Mouse (Mus musculus) midbrain, postnatal 0 days (tissue): ENCODE measurements around the gene Pcx. TPM values are rescaled to one million over a fixed set of nuclear protein-coding genes. Genes with fewer than 3 reads are reported as not detected.

Experiments used
- ATAC-seq: fragments of 200-750 bp; cut with Nextera tagmentation; 2 replicates; pipeline ENCODE4 v1.8.0; 2017; ENCODE audit warnings: moderate number of reproducible peaks, mild to moderate bottlenecking, moderate TSS enrichment, moderate library complexity; ENCODE audit not compliant: low FRiP score
- DNase-seq: peaks from one replicate; pipeline ENCODE4 v3.0.0-alpha.2; 2015; ENCODE audit warnings: low spot score
- H3K27ac ChIP-seq: fragments of 300-500 bp; sonication (generic); 2 replicates; pipeline ENCODE4 v1.5.1; 2014; ENCODE audit warnings: low read depth, mild to moderate bottlenecking, low read length, mixed read lengths
- H3K27me3 ChIP-seq: fragments of 300-500 bp; sonication (generic); 2 replicates; pipeline ENCODE4 v1.6.1; 2014; ENCODE audit warnings: low read length, control low read depth, mixed read lengths; ENCODE audit not compliant: insufficient read depth
- H3K36me3 ChIP-seq: fragments of 300-500 bp; sonication (generic); 2 replicates; pipeline ENCODE4 v1.6.1; 2014; ENCODE audit warnings: low read length, control low read depth, mixed read lengths; ENCODE audit not compliant: insufficient read depth
- H3K4me1 ChIP-seq: fragments of 300-500 bp; sonication (generic); 2 replicates; pipeline ENCODE4 v1.6.1; 2014; ENCODE audit warnings: mild to moderate bottlenecking, control low read depth, antibody characterized with exemption, low read length, mixed read lengths; ENCODE audit not compliant: insufficient read depth
- H3K4me2 ChIP-seq: fragments of 300-500 bp; sonication (generic); 2 replicates; pipeline ENCODE4 v1.6.1; 2014; ENCODE audit warnings: low read depth, mild to moderate bottlenecking, low read length, mixed read lengths; ENCODE audit not compliant: poor library complexity, severe bottlenecking
- H3K4me3 ChIP-seq: fragments of 300-500 bp; sonication (generic); 2 replicates; pipeline ENCODE4 v1.5.1; 2014; ENCODE audit warnings: low read depth, mild to moderate bottlenecking, low read length, moderate library complexity
- H3K9ac ChIP-seq: fragments of 300-500 bp; sonication (generic); replicated peaks from 2 replicates; pipeline ENCODE4 v1.6.1; 2014; ENCODE audit warnings: mild to moderate bottlenecking, low read length, moderate library complexity, mixed read lengths; ENCODE audit not compliant: poor library complexity, severe bottlenecking
- H3K9me3 ChIP-seq: fragments of 300-500 bp; sonication (generic); 2 replicates; pipeline ENCODE4 v1.6.1; 2016; ENCODE audit warnings: low read length, control low read depth
- CTCF ChIP-seq: IDR thresholded peaks from 2 replicates; pipeline ENCODE4 v1.5.1; 2016; ENCODE audit warnings: antibody characterized with exemption, mild to moderate bottlenecking
- WGBS: fragments of 180-500 bp; shearing (Covaris S2); extraction: QIAGEN DNeasy Blood & Tissue Kit; methylation state at CpG from one replicate; pipeline ENCODE4 v1.1.7; 2014; 5-methylcytosine and 5-hydroxymethylcytosine counted together
- polyA plus RNA-seq: library from polyadenylated mRNA; unstranded; fragments of >200 nt; fragmentation: Nextera tagmentation; extraction: Ambion mirVana; gene quantifications from 2 replicates; pipeline ENCODE4 v1.2.1, GENCODE M21; 2015
- total RNA-seq: library from RNA; depleted of rRNA; stranded (reverse); fragments of >200 nt; gene quantifications from 2 replicates; pipeline ENCODE4 v1.2.3, GENCODE M21; 2014

The Pcx gene
- total and polyA plus RNA-seq, 2 experiments from 2014 or later, result 32.0 to 57.8 TPM

DNA sequence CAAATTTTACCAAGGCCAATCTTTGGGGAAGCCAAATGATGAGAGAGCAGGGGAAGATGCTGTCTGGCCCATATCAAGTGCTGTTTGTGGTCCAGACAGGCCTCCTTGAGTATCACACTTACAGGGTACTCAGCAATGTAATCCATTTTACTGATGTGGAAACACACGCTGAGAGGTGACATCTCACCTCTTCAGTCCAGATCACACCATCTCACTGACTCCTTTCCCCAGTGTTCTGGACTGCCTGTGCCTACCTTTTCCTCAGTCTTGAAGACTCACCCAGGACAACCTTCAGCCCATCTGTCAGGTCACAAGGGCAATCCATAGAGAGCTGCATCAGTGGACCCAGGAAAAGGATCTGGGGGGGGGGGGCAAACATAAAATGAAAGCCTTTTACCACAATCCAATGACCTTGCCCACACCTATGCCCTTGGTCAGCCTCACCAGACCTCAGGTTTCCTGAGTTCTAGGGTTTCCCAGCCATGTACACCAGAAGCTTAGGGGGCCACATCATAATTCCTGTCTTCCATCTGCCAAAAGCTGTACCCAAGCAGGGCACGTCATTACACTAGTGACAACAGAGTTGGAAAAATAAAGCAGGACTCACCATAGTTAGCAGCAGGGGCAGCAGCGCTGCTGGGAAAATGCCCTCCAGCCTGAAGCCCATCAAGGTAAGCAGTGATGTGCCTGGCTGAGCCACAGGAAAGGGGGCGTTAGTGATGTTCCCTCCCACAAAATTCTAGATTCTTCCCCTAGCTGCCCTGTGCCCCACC, 114.3 kb downstream of the Pcx start:
- Histone ChIP-seq H3K4me3 (peak overlapping the region; percentile 86), H3K9me3 (no peaks in the 10 kb centered on the region), H3K9ac (peak overlapping the region; percentile 78), H3K27me3 (no peaks in the 10 kb centered on the region), H3K4me1 (peaks cover 5% of the 10 kb centered on the region; the same call in 1 of the 2 replicates), H3K27ac (peak overlapping the region; percentile 89), H3K4me2 (peak overlapping the region; percentile 84), H3K36me3 (peaks cover 25% of the 10 kb centered on the region)
- 32% methylated on average over 4 of the region's 4 CpGs for WGBS
- no peak for TF ChIP-seq CTCF
- ATAC-seq (peak; percentile 2; the same call in 1 of the 2 replicates), DNase-seq (no peak)

DNA sequence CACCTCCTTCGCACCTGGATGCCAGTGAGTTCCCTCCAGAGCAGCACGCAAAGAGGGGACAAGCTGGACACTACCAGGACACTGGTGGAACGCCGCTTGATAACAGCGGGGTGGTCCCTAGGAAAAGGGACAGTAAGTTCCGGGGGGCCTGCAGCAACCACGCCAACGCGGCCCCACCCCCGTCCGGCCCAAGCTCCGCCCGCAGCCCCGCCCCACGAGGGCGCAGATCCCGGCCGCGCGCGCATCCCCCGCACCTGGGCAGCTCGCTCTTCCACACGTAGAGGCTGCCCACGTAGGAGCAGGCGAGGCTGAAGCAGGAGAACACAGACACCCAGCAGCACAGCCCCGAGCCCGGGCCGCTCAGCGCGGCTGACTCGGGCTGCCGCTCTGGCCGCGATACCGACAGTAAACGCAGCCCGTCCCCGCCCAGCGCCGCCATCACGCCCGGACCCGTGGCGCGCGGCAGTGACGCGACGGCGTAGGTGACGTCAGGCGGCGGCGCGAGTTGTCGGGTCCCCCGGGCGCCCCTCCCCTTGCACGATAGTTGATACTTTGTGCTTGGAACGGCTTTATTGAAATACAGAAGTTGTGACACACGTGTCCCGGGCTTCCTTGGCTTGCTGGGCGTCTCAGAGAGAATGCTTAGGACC, 115.0 kb downstream of the Pcx start, which contains the start of gene Rce1:
TSS of gene Rce1 (minus strand) at position 463 of the 650 bp plus-strand sequence.
- no peak for TF ChIP-seq CTCF
- H3K27ac ChIP-seq, result peak within 1 kb of the TSS; percentile 89
- no peaks in the 10 kb centered on the region for H3K9me3 ChIP-seq
- DNase-seq (peak; percentile 92), ATAC-seq (peak; percentile 87)
- under 1% methylated on average over 63 of the region's 64 CpGs for WGBS
- peaks cover 5% of the 10 kb centered on the region; the same call in 1 of the 2 replicates for H3K4me1 ChIP-seq
- H3K27me3 ChIP-seq, result no peaks in the 10 kb centered on the region
- H3K36me3 ChIP-seq, result peaks cover 25% of the 10 kb centered on the region
- peak within 1 kb of the TSS; percentile 78 for H3K9ac ChIP-seq
- H3K4me3 ChIP-seq, result peak within 1 kb of the TSS; percentile 86
- peak within 1 kb of the TSS; percentile 84 for H3K4me2 ChIP-seq

DNA sequence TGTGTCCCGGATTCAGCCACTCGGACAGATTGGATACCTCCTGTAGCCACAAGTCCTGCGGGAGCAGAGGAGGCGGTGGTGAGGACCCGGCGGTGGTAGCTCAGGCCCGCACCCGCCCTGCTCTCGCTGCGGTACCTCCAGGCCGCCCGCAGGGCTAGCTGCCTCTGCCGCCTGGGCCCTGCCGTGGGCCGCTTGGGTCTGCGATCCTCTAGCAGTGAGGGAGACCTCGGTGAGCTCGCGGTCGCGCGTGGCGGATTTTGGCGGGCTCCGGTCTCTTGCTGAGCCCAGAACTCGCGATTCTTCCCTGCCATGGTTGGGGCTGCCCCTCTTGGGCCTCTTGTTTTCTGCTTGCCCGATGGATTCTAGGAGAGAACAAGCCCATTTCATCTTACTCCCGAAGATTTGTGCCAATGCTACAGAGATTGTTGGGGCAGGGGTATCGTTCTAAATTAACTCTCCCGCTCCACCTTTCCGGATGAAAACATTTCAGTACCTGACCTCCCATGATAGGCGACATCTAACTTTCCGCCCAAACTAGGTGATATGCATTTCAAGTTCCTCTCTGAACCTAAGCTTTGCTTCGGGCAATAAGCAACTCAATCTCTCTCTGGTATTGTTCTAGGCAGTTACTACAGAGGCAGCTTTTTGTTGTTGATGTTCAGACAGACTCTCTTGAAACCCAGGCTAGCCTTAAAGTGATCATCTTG, 115.7 kb downstream of the Pcx start:
- ATAC-seq (peak; percentile 48), DNase-seq (no peak)
- H3K36me3 ChIP-seq, result peaks cover 25% of the 10 kb centered on the region
- H3K4me2 ChIP-seq, result peak overlapping the region; percentile 84
- WGBS, result 2% methylated on average over 35 of the region's 35 CpGs
- H3K4me3 ChIP-seq, result peak overlapping the region; percentile 86
- H3K27ac ChIP-seq, result peak overlapping the region; percentile 89; the same call in 1 of the 2 replicates
- peak overlapping the region; percentile 78 for H3K9ac ChIP-seq
- no peak for TF ChIP-seq CTCF
- H3K27me3 ChIP-seq, result no peaks in the 10 kb centered on the region
- no peaks in the 10 kb centered on the region for H3K9me3 ChIP-seq
- peaks cover 5% of the 10 kb centered on the region; the same call in 1 of the 2 replicates for H3K4me1 ChIP-seq

DNA sequence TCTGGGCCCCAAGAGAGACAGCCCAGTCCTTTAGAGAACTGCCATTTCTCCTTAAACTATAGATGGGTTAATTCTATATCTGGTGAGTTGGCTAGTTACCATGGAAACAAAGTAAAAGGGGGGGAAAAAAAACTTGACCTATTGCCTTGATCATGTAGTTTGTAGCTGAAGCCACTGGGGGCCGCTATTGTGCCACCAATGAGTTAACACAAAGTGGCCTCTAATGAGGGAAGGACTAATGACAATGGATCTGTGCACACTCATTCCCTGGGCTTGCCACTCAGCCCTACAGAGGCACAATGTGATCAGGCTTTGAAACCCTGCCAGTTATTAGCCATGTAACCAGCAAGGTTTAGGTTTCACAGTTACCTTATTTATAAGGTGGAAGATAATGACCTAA, 118.5 kb downstream of the Pcx start:
- Histone ChIP-seq H3K9me3 (no peaks in the 10 kb centered on the region), H3K9ac (0 out of 2 replicates have a peak overlapping the region, but pooled peaks have one; percentile 24), H3K36me3 (peaks cover under 1% of the 10 kb centered on the region; the same call in 1 of the 2 replicates), H3K4me3 (no peak overlapping the region), H3K27me3 (no peaks in the 10 kb centered on the region), H3K27ac (peak overlapping the region; percentile 52; the same call in 1 of the 2 replicates), H3K4me1 (peaks cover 5% of the 10 kb centered on the region; the same call in 1 of the 2 replicates), H3K4me2 (no peak overlapping the region)
- 3% methylated on average over 1 of the region's 1 CpGs for WGBS
- peak; percentile 95 for TF ChIP-seq CTCF
- peak; percentile 90 for DNase-seq
- ATAC-seq, result peak; percentile 55; the same call in 1 of the 2 replicates

DNA sequence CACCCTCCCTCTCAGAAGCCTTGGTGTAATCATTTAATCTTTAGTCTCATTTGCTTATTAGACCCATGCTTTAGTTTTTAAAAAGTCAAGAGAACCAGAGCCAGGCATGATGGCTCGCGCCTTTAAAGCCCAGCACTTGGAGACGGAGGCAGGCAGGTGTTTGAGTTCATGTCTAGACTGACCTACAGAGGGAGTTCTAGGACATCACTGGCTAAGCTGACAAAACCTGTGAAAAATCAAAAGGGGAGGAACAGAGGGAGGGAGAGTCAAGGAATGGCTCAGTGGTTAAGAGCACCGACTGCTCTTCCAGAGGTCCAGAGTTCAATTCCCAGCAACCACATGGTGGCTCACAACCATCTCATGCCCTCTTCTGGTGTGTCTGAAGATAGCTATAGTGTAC, 125.7 kb downstream of the Pcx start:
- 70% methylated on average over 4 of the region's 4 CpGs for WGBS
- Histone ChIP-seq H3K9me3 (no peaks in the 10 kb centered on the region), H3K27ac (no peak overlapping the region), H3K27me3 (no peaks in the 10 kb centered on the region), H3K36me3 (no peaks in the 10 kb centered on the region), H3K9ac (no peak overlapping the region), H3K4me2 (no peak overlapping the region), H3K4me3 (no peak overlapping the region), H3K4me1 (no peaks in the 10 kb centered on the region)
- ATAC-seq (no peak), DNase-seq (no peak)
- peak; percentile 39 for TF ChIP-seq CTCF
